In genomic region chr4:147953590-147953989, GRCm38 (mm10) we compare ENCODE assay signal across 8 mouse cellular contexts. TPM values are rescaled to one million over a fixed set of nuclear protein-coding genes. Genes with fewer than 3 reads are reported as not detected.
DNase-seq lines count a peak whose midpoint lies in the region; ATAC-seq and TF ChIP-seq lines count a peak whose summit lies in the region.

No protein-coding gene starts in this region.

- no peaks in the 10 kb centered on the region for H3K79me2 ChIP-seq in liver, adult 2 months (ENCODE audit: control insufficient read depth, insufficient read depth, low read length)

- TF ChIP-seq POLR2A in liver, adult 2 months (IDR thresholded peaks at IDR 0.05; ENCODE audit: extremely low read depth, insufficient read depth, low read length): no peak

- no peaks in the 10 kb centered on the region for H3K27me3 ChIP-seq in forebrain, embryonic 14.5 days (replicated peaks; ENCODE audit: control insufficient read depth, insufficient read depth, low read length)
- no peaks in the 10 kb centered on the region; the same call in 1 of the 2 replicates for H3K27me3 ChIP-seq in forebrain, embryonic 12.5 days
- H3K27me3 ChIP-seq in liver, adult 2 months (ENCODE audit: control insufficient read depth, insufficient read depth, low read length): no peaks in the 10 kb centered on the region

- 10% methylated on average over 4 of the region's 4 CpGs for WGBS in forebrain, embryonic 14.5 days
- WGBS in forebrain, embryonic 12.5 days: 12% methylated on average over 4 of the region's 4 CpGs
- WGBS in liver, adult 2 months: 6% methylated on average over 4 of the region's 4 CpGs

- peaks cover 16% of the 10 kb centered on the region; the same call in 1 of the 2 replicates for H3K36me3 ChIP-seq in forebrain, embryonic 14.5 days (ENCODE audit: control insufficient read depth, insufficient read depth, low read length)
- H3K36me3 ChIP-seq in forebrain, embryonic 12.5 days (replicated peaks): peaks cover 12% of the 10 kb centered on the region
- H3K36me3 ChIP-seq in liver, adult 2 months (ENCODE audit: control insufficient read depth, insufficient read depth, low read length): no peaks in the 10 kb centered on the region; the same call in 1 of the 2 replicates

- no peaks in the 10 kb centered on the region for H3K4me1 ChIP-seq in forebrain, embryonic 14.5 days (ENCODE audit: control insufficient read depth, insufficient read depth, low read length)
- H3K4me1 ChIP-seq in forebrain, embryonic 12.5 days: no peaks in the 10 kb centered on the region
- no peaks in the 10 kb centered on the region for H3K4me1 ChIP-seq in liver, adult 2 months (ENCODE audit: control insufficient read depth, insufficient read depth, low read length)

- no peaks in the 10 kb centered on the region for H3K9me3 ChIP-seq in forebrain, embryonic 14.5 days (replicated peaks; ENCODE audit: control insufficient read depth, low read length)
- H3K9me3 ChIP-seq in forebrain, embryonic 12.5 days: no peaks in the 10 kb centered on the region

- peak; percentile 72 for DNase-seq in forebrain, embryonic 14.5 days (ENCODE audit: low spot score)
- peak; percentile 32 for DNase-seq in liver, adult 2 months (ENCODE audit: extremely low read depth, low read depth, low spot score)
- DNase-seq in liver (no peak), adipocyte (ENCODE audit: low spot score) (peak; percentile 64)
- peak; percentile 40 to 60 for DNase-seq in layer of hippocampus, postnatal 10 days (ENCODE audit: low spot score in 2 of 2)
- peak; percentile 40 for DNase-seq in retina, postnatal 7 days (ENCODE audit: low read depth, low spot score)
- DNase-seq in gastrocnemius, postnatal 36 days: no peak

- intact Hi-C loops in gastrocnemius, postnatal 36 days (cut with DNase I): loop anchor here (2.0 to 10.0 kb wide), 2 partner anchors 55 to 211 kb away; partner anchors contain the start of genes Fbxo2 and Fbxo44

- no peak overlapping the region for H3K4me2 ChIP-seq in forebrain, embryonic 14.5 days (ENCODE audit: low read length)
- H3K4me2 ChIP-seq in forebrain, embryonic 12.5 days: no peak overlapping the region

- ATAC-seq in forebrain, embryonic 14.5 days: peak; percentile 50; the same call in 1 of the 2 replicates
- no peak for ATAC-seq in forebrain, embryonic 12.5 days (ENCODE audit: low FRiP score)

- no peak overlapping the region for H3K27ac ChIP-seq in forebrain, embryonic 14.5 days (ENCODE audit: low read depth, low read length)
- H3K27ac ChIP-seq in forebrain, embryonic 12.5 days: no peak overlapping the region
- H3K27ac ChIP-seq in liver, adult 2 months (replicated peaks; ENCODE audit: insufficient read depth, low read depth, low read length): no peak overlapping the region

- no peak overlapping the region for H3K4me3 ChIP-seq in forebrain, embryonic 14.5 days (ENCODE audit: low read depth, low read length)
- no peak overlapping the region for H3K4me3 ChIP-seq in forebrain, embryonic 12.5 days (replicated peaks)
- H3K4me3 ChIP-seq in liver, adult 2 months (ENCODE audit: insufficient read depth, low read depth, low read length): no peak overlapping the region

- TF ChIP-seq CTCF in liver, adult 2 months (IDR thresholded peaks at IDR 0.05; ENCODE audit: low read depth, low read length): peak; percentile 30

- H3K9ac ChIP-seq in forebrain, embryonic 14.5 days (ENCODE audit: low read length): no peak overlapping the region
- H3K9ac ChIP-seq in forebrain, embryonic 12.5 days: no peak overlapping the region
- no peak overlapping the region for H3K9ac ChIP-seq in liver, adult 2 months (ENCODE audit: low read depth, low read length)

RNA-seq across cellular contexts. Expression of gene 2510039O18Rik, which starts 12.9 kb away (rescaled TPM):
- polyA plus RNA-seq in forebrain, embryonic 14.5 days (2014; fragmentation: Nextera tagmentation; extraction: Ambion mirVana): 12.5 TPM in 2 replicates
- 16.3 and 16.6 TPM in 2 replicates for polyA plus RNA-seq in forebrain, embryonic 12.5 days (2016; fragmentation: Nextera tagmentation; extraction: Ambion mirVana)
- total RNA-seq in liver, adult 2 months (2014; rRNA removed): 13.5 and 16.8 TPM in 2 replicates
- 36.6 and 40.1 TPM in 2 replicates for polyA plus RNA-seq in liver, adult 2 months (2012; rRNA removed)
- total RNA-seq in layer of hippocampus, postnatal 10 days (2021): 10 to 100 TPM; 29.0 to 29.3 TPM
- total RNA-seq in gastrocnemius, postnatal 36 days (2021): 10 to 100 TPM; 17.9 to 21.4 TPM

RNA-seq across cellular contexts. Expression of gene Plod1, which starts 17.0 kb away (rescaled TPM):
- polyA plus RNA-seq in forebrain, embryonic 14.5 days (2014; fragmentation: Nextera tagmentation; extraction: Ambion mirVana): 15.0 and 18.8 TPM in 2 replicates
- polyA plus RNA-seq in forebrain, embryonic 12.5 days (2016; fragmentation: Nextera tagmentation; extraction: Ambion mirVana): 21.6 and 24.9 TPM in 2 replicates
- 24.5 and 27.3 TPM in 2 replicates for total RNA-seq in liver, adult 2 months (2014; rRNA removed)
- 32.9 and 38.3 TPM in 2 replicates for polyA plus RNA-seq in liver, adult 2 months (2012; rRNA removed)
- total RNA-seq in layer of hippocampus, postnatal 10 days (2021): 10 to 100 TPM; 24.0 to 26.0 TPM
- 10 to 100 TPM; 21.8 to 25.6 TPM for total RNA-seq in gastrocnemius, postnatal 36 days (2021)

RNA-seq across cellular contexts. Expression of gene Nppb, which starts 32.0 kb away (rescaled TPM):
- polyA plus RNA-seq in forebrain, embryonic 14.5 days (2014; fragmentation: Nextera tagmentation; extraction: Ambion mirVana): not detected in 2 replicates
- polyA plus RNA-seq in forebrain, embryonic 12.5 days (2016; fragmentation: Nextera tagmentation; extraction: Ambion mirVana): not detected in 2 replicates
- total RNA-seq in liver, adult 2 months (2014; rRNA removed): not detected in 2 replicates
- not detected in 2 replicates for polyA plus RNA-seq in liver, adult 2 months (2012; rRNA removed)
- not detected for total RNA-seq in layer of hippocampus, postnatal 10 days (2021)
- total RNA-seq in gastrocnemius, postnatal 36 days (2021): not detected

RNA-seq across cellular contexts. Expression of gene Nppa, which starts 46.9 kb away (rescaled TPM):
- polyA plus RNA-seq in forebrain, embryonic 14.5 days (2014; fragmentation: Nextera tagmentation; extraction: Ambion mirVana): 0.80 and 1.1 TPM in 2 replicates
- polyA plus RNA-seq in forebrain, embryonic 12.5 days (2016; fragmentation: Nextera tagmentation; extraction: Ambion mirVana): 0.82 and 0.99 TPM in 2 replicates
- total RNA-seq in liver, adult 2 months (2014; rRNA removed): not detected in 2 replicates
- not detected in 2 replicates for polyA plus RNA-seq in liver, adult 2 months (2012; rRNA removed)
- total RNA-seq in layer of hippocampus, postnatal 10 days (2021): under 1 TPM in 1 of 2 experiments, not detected in 1; 0.43 TPM
- not detected for total RNA-seq in gastrocnemius, postnatal 36 days (2021)

RNA-seq across cellular contexts. Expression of gene Mfn2, which starts 49.1 kb away (rescaled TPM):
- polyA plus RNA-seq in forebrain, embryonic 14.5 days (2014; fragmentation: Nextera tagmentation; extraction: Ambion mirVana): 33.8 and 50.1 TPM in 2 replicates
- polyA plus RNA-seq in forebrain, embryonic 12.5 days (2016; fragmentation: Nextera tagmentation; extraction: Ambion mirVana): 61.2 and 63.1 TPM in 2 replicates
- 36.6 and 37.7 TPM in 2 replicates for total RNA-seq in liver, adult 2 months (2014; rRNA removed)
- 49.4 and 50.3 TPM in 2 replicates for polyA plus RNA-seq in liver, adult 2 months (2012; rRNA removed)
- 100 to 1,000 TPM; 149 to 175 TPM for total RNA-seq in layer of hippocampus, postnatal 10 days (2021)
- total RNA-seq in gastrocnemius, postnatal 36 days (2021): 100 to 1,000 TPM; 406 to 426 TPM

Comparison
In these comparisons a context has a peak if more than half of its experiments do, and no peak if none do; other contexts are left out.
1. DNase-seq: peak in forebrain, embryonic 14.5 days (single experiment), liver, adult 2 months (single experiment), adipocyte (single experiment), layer of hippocampus, postnatal 10 days (2 of 2) and retina, postnatal 7 days (single experiment); none in liver (single experiment) and gastrocnemius, postnatal 36 days (0 of 2).